Mouse (Mus musculus) liver, embryonic 12.5 days (tissue): ENCODE measurements around the gene Gsg1l. TPM values are rescaled to one million over a fixed set of nuclear protein-coding genes. Genes with fewer than 3 reads are reported as not detected.

ENCODE experiments used
- ATAC-seq: fragments of 200-750 bp; cut with Nextera tagmentation; 2 replicates; pipeline ENCODE4 v1.8.0; 2017; ENCODE audit warnings: moderate number of reproducible peaks, mild to moderate bottlenecking, moderate library complexity
- H3K27ac ChIP-seq: fragments of 300-500 bp; sonication (generic); 2 replicates; pipeline ENCODE4 v1.5.1; 2016; ENCODE audit warnings: mild to moderate bottlenecking
- H3K27me3 ChIP-seq: fragments of 300-500 bp; sonication (generic); replicated peaks from 2 replicates; pipeline ENCODE4 v1.6.1; 2016; ENCODE audit warnings: mild to moderate bottlenecking, moderate library complexity
- H3K36me3 ChIP-seq: fragments of 300-500 bp; sonication (generic); 2 replicates; pipeline ENCODE4 v1.6.1; 2016; ENCODE audit warnings: mild to moderate bottlenecking, moderate library complexity
- H3K4me1 ChIP-seq: fragments of 300-500 bp; sonication (generic); 2 replicates; pipeline ENCODE4 v1.6.1; 2016
- H3K4me2 ChIP-seq: fragments of 300-500 bp; sonication (generic); 2 replicates; pipeline ENCODE4 v1.6.1; 2016; ENCODE audit warnings: mild to moderate bottlenecking, moderate library complexity
- H3K4me3 ChIP-seq: fragments of 300-500 bp; sonication (generic); 2 replicates; pipeline ENCODE4 v1.5.1; 2016; ENCODE audit warnings: mild to moderate bottlenecking, moderate library complexity
- H3K9ac ChIP-seq: fragments of 300-500 bp; sonication (generic); 2 replicates; pipeline ENCODE4 v1.6.1; 2016; ENCODE audit warnings: mild to moderate bottlenecking, moderate library complexity
- H3K9me3 ChIP-seq: fragments of 300-500 bp; sonication (generic); replicated peaks from 2 replicates; pipeline ENCODE4 v1.6.1; 2016; ENCODE audit warnings: mild to moderate bottlenecking, moderate library complexity
- WGBS: fragments of 180-500 bp; shearing (Covaris S2); methylation state at CpG from one replicate; pipeline ENCODE4 v1.1.7; 2016; ENCODE audit not compliant: insufficient replicate concordance; 5-methylcytosine and 5-hydroxymethylcytosine counted together
- polyA plus RNA-seq: library from polyadenylated mRNA; unstranded; fragments of >200 nt; fragmentation: Nextera tagmentation; extraction: Ambion mirVana; gene quantifications from 2 replicates; pipeline ENCODE4 v1.2.1, GENCODE M21; 2016

Gene Gsg1l
- polyA plus RNA-seq, 1 experiment from 2014 or later = not detected

GRCm38 (mm10) chr7:125945915-125946314 lies 136.3 kb downstream of the Gsg1l start:
- H3K4me1 ChIP-seq = no peaks in the 10 kb centered on the region
- H3K36me3 ChIP-seq = no peaks in the 10 kb centered on the region
- 71% methylated on average over 8 of the region's 8 CpGs for WGBS
- no peak overlapping the region for H3K4me2 ChIP-seq
- no peaks in the 10 kb centered on the region for H3K9me3 ChIP-seq
- H3K27me3 ChIP-seq = 0 out of 2 replicates have a peak, but pooled peaks cover 3% of the 10 kb centered on the region
- no peak overlapping the region for H3K9ac ChIP-seq
- no peak for ATAC-seq
- no peak overlapping the region for H3K4me3 ChIP-seq
- no peak overlapping the region for H3K27ac ChIP-seq

DNA sequence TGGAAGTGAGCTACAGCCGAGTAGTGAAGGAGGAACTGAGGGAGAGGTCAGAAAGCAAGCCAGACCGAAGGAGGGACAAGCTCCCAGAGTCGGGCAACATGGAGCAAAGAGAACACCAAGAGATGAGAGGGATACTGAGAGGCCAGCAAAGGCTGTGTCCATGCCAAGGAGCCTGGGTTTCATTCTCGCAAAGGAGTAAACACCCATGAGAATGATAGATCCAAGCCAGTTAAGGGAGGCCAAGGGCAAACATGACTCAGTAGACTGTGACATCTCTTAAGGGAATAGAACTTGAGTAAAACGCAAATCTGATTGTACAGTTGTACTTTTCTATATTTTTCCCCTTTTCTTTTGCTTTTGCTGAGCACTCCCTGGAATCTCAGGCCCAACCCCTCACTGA lies 137.6 kb downstream of the Gsg1l start:
- Histone ChIP-seq H3K9me3 (no peaks in the 10 kb centered on the region), H3K4me3 (no peak overlapping the region), H3K27me3 (no peaks in the 10 kb centered on the region), H3K27ac (no peak overlapping the region), H3K36me3 (no peaks in the 10 kb centered on the region), H3K4me1 (no peaks in the 10 kb centered on the region), H3K9ac (no peak overlapping the region), H3K4me2 (no peak overlapping the region)
- no peak for ATAC-seq
- WGBS = 58% methylated on average over 5 of the region's 5 CpGs

GRCm38 (mm10) chr7:125943511-125943910 lies 138.7 kb downstream of the Gsg1l start:
- H3K27me3 ChIP-seq = no peaks in the 10 kb centered on the region
- H3K4me3 ChIP-seq = no peak overlapping the region
- no peak for ATAC-seq
- H3K9ac ChIP-seq = no peak overlapping the region
- 78% methylated on average over 4 of the region's 4 CpGs for WGBS
- H3K36me3 ChIP-seq = no peaks in the 10 kb centered on the region
- no peaks in the 10 kb centered on the region for H3K4me1 ChIP-seq
- H3K27ac ChIP-seq = no peak overlapping the region
- no peaks in the 10 kb centered on the region for H3K9me3 ChIP-seq
- H3K4me2 ChIP-seq = no peak overlapping the region

GRCm38 (mm10) chr7:125942365-125943090 lies 139.7 kb downstream of the Gsg1l start:
- Histone ChIP-seq H3K27ac (no peak overlapping the region), H3K9ac (no peak overlapping the region), H3K4me1 (no peaks in the 10 kb centered on the region), H3K4me3 (no peak overlapping the region), H3K27me3 (no peaks in the 10 kb centered on the region), H3K9me3 (no peaks in the 10 kb centered on the region), H3K4me2 (no peak overlapping the region), H3K36me3 (no peaks in the 10 kb centered on the region)
- ATAC-seq = no peak
- WGBS = 63% methylated on average over 6 of the region's 6 CpGs

DNA sequence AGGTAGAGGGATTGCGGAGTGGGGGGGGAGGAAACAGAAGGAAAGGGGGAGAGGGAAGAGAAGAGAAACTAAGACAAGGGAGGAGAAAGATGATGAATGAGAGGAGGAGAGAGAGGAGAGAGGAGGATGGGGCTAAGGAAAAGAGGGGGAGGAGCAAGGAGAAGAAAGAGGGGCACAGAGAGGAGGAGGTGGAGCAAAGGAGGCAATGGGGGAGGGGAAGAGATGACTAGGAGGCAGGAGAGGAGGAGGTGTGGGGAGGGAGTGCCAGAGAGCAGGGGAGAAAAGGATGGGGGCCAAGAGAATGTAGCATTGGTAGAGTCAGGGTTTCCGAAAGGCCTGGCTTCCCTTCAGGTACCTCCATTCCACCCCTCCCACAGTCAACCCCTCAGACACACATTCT lies 147.9 kb downstream of the Gsg1l start:
- no peak overlapping the region for H3K4me3 ChIP-seq
- H3K9ac ChIP-seq = no peak overlapping the region
- H3K27me3 ChIP-seq = peaks cover 39% of the 10 kb centered on the region
- H3K4me1 ChIP-seq = no peaks in the 10 kb centered on the region
- no peaks in the 10 kb centered on the region for H3K9me3 ChIP-seq
- ATAC-seq = no peak
- WGBS = 49% methylated on average over 2 of the region's 2 CpGs
- no peaks in the 10 kb centered on the region for H3K36me3 ChIP-seq
- H3K27ac ChIP-seq = no peak overlapping the region
- H3K4me2 ChIP-seq = no peak overlapping the region

- 28% methylated on average over 16 of the region's 16 CpGs for WGBS
- Histone ChIP-seq H3K4me1 (no peaks in the 10 kb centered on the region), H3K27ac (no peak overlapping the region)
These were observed 148.6 kb downstream of the Gsg1l start for GRCm38 (mm10) chr7:125933356-125934244.

DNA sequence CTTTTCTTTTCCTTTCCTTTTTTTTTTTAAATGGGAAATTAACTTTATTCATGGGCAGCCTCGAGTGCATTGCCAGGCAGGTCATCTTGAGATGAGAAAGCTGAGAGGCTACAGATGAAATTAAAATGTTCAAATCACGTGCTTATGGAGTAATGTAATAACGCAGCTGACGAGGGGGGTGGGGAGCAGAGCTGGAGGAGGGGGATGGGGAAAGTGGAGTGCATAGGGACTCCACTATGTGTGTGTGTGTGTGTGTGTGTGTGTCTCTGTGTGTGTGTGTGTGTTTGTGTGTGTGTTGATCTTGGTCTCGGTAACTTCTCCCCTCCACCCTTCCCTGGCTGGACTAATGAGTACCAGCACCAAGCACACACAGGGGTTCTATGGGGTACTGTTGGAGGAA lies 150.6 kb downstream of the Gsg1l start:
- no peak overlapping the region for H3K4me3 ChIP-seq
- no peak overlapping the region for H3K27ac ChIP-seq
- 58% methylated on average over 5 of the region's 5 CpGs for WGBS
- H3K27me3 ChIP-seq = peaks cover 44% of the 10 kb centered on the region
- H3K36me3 ChIP-seq = no peaks in the 10 kb centered on the region
- H3K4me1 ChIP-seq = no peaks in the 10 kb centered on the region
- no peak overlapping the region for H3K4me2 ChIP-seq
- H3K9ac ChIP-seq = no peak overlapping the region
- H3K9me3 ChIP-seq = no peaks in the 10 kb centered on the region
- ATAC-seq = no peak

More at GRCm38 (mm10) chr7:125933356-125934244, 148.6 kb downstream of the Gsg1l start:
- H3K27me3 ChIP-seq = peaks cover 44% of the 10 kb centered on the region
- H3K4me2 ChIP-seq = no peak overlapping the region
- H3K36me3 ChIP-seq = no peaks in the 10 kb centered on the region
- ATAC-seq = no peak
- no peak overlapping the region for H3K4me3 ChIP-seq
- no peaks in the 10 kb centered on the region for H3K9me3 ChIP-seq
- no peak overlapping the region for H3K9ac ChIP-seq

- Histone ChIP-seq H3K4me1 (no peaks in the 10 kb centered on the region), H3K36me3 (no peaks in the 10 kb centered on the region), H3K27ac (no peak overlapping the region), H3K4me3 (no peak overlapping the region), H3K4me2 (no peak overlapping the region), H3K27me3 (0 out of 2 replicates have a peak, but pooled peaks cover 8% of the 10 kb centered on the region), H3K9ac (no peak overlapping the region), H3K9me3 (no peaks in the 10 kb centered on the region)
- WGBS = 57% methylated on average over 5 of the region's 5 CpGs
- ATAC-seq = no peak
These were observed 158.2 kb downstream of the Gsg1l start for GRCm38 (mm10) chr7:125924044-125924443.

GRCm38 (mm10) chr7:125920801-125921200 lies 161.4 kb downstream of the Gsg1l start:
- H3K4me1 ChIP-seq = no peaks in the 10 kb centered on the region
- H3K4me2 ChIP-seq = no peak overlapping the region
- no peaks in the 10 kb centered on the region for H3K36me3 ChIP-seq
- no peaks in the 10 kb centered on the region for H3K9me3 ChIP-seq
- no peak overlapping the region for H3K4me3 ChIP-seq
- H3K27me3 ChIP-seq = 0 out of 2 replicates have a peak, but pooled peaks cover 6% of the 10 kb centered on the region
- no peak overlapping the region for H3K9ac ChIP-seq
- WGBS = 65% methylated on average over 5 of the region's 5 CpGs
- H3K27ac ChIP-seq = no peak overlapping the region
- ATAC-seq = no peak

DNA sequence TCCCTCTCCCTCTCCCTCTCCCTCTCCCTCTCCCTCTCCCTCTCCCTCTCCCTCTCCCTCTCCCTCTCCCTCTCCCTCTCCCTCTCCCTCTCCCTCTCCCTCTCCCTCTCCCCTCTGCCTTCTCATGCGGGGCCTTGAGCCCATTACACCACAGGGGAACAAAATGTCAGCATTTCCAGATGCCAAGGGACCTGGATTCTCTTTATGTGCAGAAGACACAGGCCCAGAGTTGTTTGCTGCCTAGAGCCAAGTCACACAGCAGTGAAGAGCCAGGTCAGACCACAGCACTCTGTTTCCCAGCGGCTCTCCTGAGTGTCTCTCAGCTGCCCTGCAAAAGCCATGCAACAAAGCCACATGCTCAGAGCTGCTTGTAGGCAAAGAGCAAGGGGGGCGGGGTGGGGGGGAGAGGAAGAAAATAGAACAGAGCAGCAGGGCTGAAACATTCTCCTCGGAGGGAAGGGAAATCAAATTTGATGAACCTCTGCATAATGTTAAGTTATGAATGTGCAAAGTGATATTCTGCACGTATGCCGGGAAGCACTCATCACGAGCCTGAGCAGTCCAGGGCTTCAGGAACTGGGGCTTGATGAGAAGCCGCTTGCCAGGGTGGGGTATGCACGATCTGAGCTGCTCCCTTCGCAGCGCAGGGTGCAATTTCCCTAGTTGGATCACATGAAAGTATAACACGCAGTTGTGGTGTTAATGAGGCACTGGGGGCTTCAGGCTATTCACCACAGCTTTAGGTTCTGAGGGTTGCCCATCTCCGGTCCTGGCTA lies 181.6 kb downstream of the Gsg1l start:
- no peaks in the 10 kb centered on the region for H3K4me1 ChIP-seq
- no peaks in the 10 kb centered on the region for H3K9me3 ChIP-seq
- H3K27me3 ChIP-seq = peaks cover 24% of the 10 kb centered on the region
- H3K9ac ChIP-seq = no peak overlapping the region
- ATAC-seq = no peak
- no peak overlapping the region for H3K4me2 ChIP-seq
- no peak overlapping the region for H3K4me3 ChIP-seq
- H3K27ac ChIP-seq = no peak overlapping the region
- 53% methylated on average over 13 of the region's 13 CpGs for WGBS
- no peaks in the 10 kb centered on the region for H3K36me3 ChIP-seq

DNA sequence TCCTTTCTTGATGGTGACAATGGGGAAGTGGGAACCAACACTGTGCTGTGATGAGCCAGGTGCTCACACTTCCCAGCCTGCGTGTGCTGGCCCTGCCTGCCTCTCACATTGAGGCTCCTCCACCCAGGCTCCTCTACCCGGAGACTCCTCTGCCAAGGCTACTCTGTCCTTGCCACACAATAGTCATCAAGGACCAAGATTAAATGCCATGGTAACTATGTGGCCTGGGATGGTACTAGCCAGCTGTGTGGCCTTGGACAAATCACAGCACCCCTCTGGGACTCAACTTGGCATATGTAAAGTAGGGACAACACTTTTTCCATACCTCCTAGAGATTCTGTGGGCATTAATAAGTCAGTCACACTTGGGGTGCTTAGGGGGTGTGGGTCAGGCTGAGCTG lies 182.3 kb downstream of the Gsg1l start:
- 66% methylated on average over 2 of the region's 2 CpGs for WGBS
- Histone ChIP-seq H3K36me3 (no peaks in the 10 kb centered on the region), H3K9ac (no peak overlapping the region), H3K4me2 (no peak overlapping the region), H3K27ac (no peak overlapping the region), H3K9me3 (no peaks in the 10 kb centered on the region), H3K27me3 (peaks cover 24% of the 10 kb centered on the region), H3K4me1 (no peaks in the 10 kb centered on the region), H3K4me3 (no peak overlapping the region)
- ATAC-seq = no peak

GRCm38 (mm10) chr7:125899036-125899435 lies 183.2 kb downstream of the Gsg1l start:
- WGBS = 24% methylated on average over 7 of the region's 7 CpGs
- ATAC-seq = no peak
- H3K36me3 ChIP-seq = no peaks in the 10 kb centered on the region
- no peak overlapping the region for H3K4me2 ChIP-seq
- no peaks in the 10 kb centered on the region for H3K9me3 ChIP-seq
- peaks cover 24% of the 10 kb centered on the region for H3K27me3 ChIP-seq
- no peaks in the 10 kb centered on the region for H3K4me1 ChIP-seq
- no peak overlapping the region for H3K4me3 ChIP-seq
- H3K9ac ChIP-seq = no peak overlapping the region
- H3K27ac ChIP-seq = no peak overlapping the region
